Mouse (Mus musculus): ENCODE data around the gene Gm10310. TPM values are rescaled to one million over a fixed set of nuclear protein-coding genes. Genes with fewer than 3 reads are reported as not detected.

The Gm10310 gene
- 0.08 TPM for polyA plus RNA-seq (2017; shearing (Covaris generic))

GRCm38 (mm10) chr10:129984962-129985361, at the start of gene Gm10310:
TSS of gene Gm10310 (minus strand) at chr10:129985062.

GRCm38 (mm10) chr10:130030048-130030447, 45.2 kb upstream of the Gm10310 start, which contains the start of gene Olfr821:
TSS of gene Olfr821 (plus strand) at chr10:130030348.

GRCm38 (mm10) chr10:130012321-130012720, 27.5 kb upstream of the Gm10310 start, which contains the start of gene Olfr820:
TSS of gene Olfr820 (plus strand) at chr10:130012621.

GRCm38 (mm10) chr10:129976040-129976439, 8.8 kb downstream of the Gm10310 start, which contains the start of gene Olfr247:
TSS of gene Olfr247 (minus strand) at chr10:129976140.

GRCm38 (mm10) chr10:129967166-129967565, 17.7 kb downstream of the Gm10310 start, which contains the start of gene Olfr819:
TSS of gene Olfr819 (minus strand) at chr10:129967266.

GRCm38 (mm10) chr10:129949000-129949399, 35.9 kb downstream of the Gm10310 start, which contains the start of gene Olfr818:
TSS of gene Olfr818 (minus strand) at chr10:129949100.

Other genes starting within 250 kb of the Gm10310 start
- not detected for gene Olfr806, start 243.1 kb downstream of the Gm10310 start, polyA plus RNA-seq (2017; shearing (Covaris generic))
- gene Olfr807, start 227.3 kb downstream of the Gm10310 start, polyA plus RNA-seq (2017; shearing (Covaris generic)): not detected
- gene Olfr808, start 219.6 kb downstream of the Gm10310 start, polyA plus RNA-seq (2017; shearing (Covaris generic)): not detected
- not detected for gene Olfr809, start 210.4 kb downstream of the Gm10310 start, polyA plus RNA-seq (2017; shearing (Covaris generic))
- not detected for gene Olfr810, start 190.1 kb downstream of the Gm10310 start, polyA plus RNA-seq (2017; shearing (Covaris generic))
- not detected for gene Olfr811, start 180.7 kb downstream of the Gm10310 start, polyA plus RNA-seq (2017; shearing (Covaris generic))
- gene Olfr812, start 139.0 kb downstream of the Gm10310 start, polyA plus RNA-seq (2017; shearing (Covaris generic)): not detected
- not detected for gene Olfr813, start 129.7 kb downstream of the Gm10310 start, polyA plus RNA-seq (2017; shearing (Covaris generic))
- 0.06 TPM for gene Olfr814, start 105.2 kb downstream of the Gm10310 start, polyA plus RNA-seq (2017; shearing (Covaris generic))
- not detected for gene Olfr815, start 79.2 kb downstream of the Gm10310 start, polyA plus RNA-seq (2017; shearing (Covaris generic))
- 0.11 TPM for gene Olfr816, start 69.5 kb downstream of the Gm10310 start, polyA plus RNA-seq (2017; shearing (Covaris generic))
- gene Olfr818, start 36.0 kb downstream of the Gm10310 start, polyA plus RNA-seq (2017; shearing (Covaris generic)): not detected
- gene Olfr819, start 17.8 kb downstream of the Gm10310 start, polyA plus RNA-seq (2017; shearing (Covaris generic)): not detected
- gene Olfr247, start 8.9 kb downstream of the Gm10310 start, polyA plus RNA-seq (2017; shearing (Covaris generic)): not detected
- gene Olfr820, start 27.6 kb upstream of the Gm10310 start, polyA plus RNA-seq (2017; shearing (Covaris generic)): not detected
- gene Olfr821, start 45.3 kb upstream of the Gm10310 start, polyA plus RNA-seq (2017; shearing (Covaris generic)): not detected
- gene Olfr822, start 86.1 kb upstream of the Gm10310 start, polyA plus RNA-seq (2017; shearing (Covaris generic)): 0.26 TPM
- not detected for gene Olfr823, start 130.3 kb upstream of the Gm10310 start, polyA plus RNA-seq (2017; shearing (Covaris generic))
- gene Olfr824, start 144.9 kb upstream of the Gm10310 start, polyA plus RNA-seq (2017; shearing (Covaris generic)): 0.19 TPM
- gene Olfr825, start 181.7 kb upstream of the Gm10310 start, polyA plus RNA-seq (2017; shearing (Covaris generic)): 0.06 TPM
- gene Olfr826, start 199.1 kb upstream of the Gm10310 start, polyA plus RNA-seq (2017; shearing (Covaris generic)): 0.10 TPM
- gene Olfr827, start 229.3 kb upstream of the Gm10310 start, polyA plus RNA-seq (2017; shearing (Covaris generic)): not detected